Mouse (Mus musculus): ENCODE data around the gene Pxmp4.

DNA sequence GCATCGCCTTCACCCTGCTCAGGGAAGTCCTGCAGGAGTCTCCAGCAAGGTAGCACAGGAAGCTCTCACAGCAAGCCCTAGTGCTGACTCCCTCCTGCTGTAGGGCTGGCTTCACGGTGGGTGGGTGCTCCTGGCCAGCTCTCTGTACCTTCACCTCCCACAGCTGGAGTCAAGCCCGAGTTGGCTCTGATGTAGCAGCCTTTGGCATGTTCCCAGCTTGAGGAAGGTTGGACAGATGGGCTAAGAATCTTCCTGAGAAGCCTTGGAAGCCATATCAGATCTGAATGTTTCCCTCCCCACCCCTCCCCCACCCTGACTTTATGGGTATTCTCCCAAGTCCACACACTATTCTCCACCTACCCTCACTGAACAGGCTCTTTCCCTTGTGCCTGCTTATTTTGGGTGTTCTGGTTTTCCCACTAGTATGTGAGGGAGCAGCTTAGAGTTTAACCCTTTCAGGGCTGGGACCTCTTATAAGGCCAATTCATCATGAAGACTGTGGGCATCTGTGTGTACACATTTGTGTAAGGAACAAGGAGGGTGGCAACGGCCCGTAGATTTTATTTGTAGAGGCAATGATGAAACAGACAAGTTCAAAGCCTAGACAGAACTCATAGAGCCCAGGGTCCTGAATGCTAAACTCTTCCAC, 46.2 kb downstream of the Pxmp4 start:
- TF ChIP-seq GATA1 (IDR thresholded peaks at IDR 0.05; ENCODE audit: borderline replicate concordance, low read length) (no peak), FLI1 (IDR thresholded peaks at IDR 0.05; ENCODE audit: low read length) (no peak)

All from megakaryocyte, embryonic 14.5 days (primary cell).